Mouse (Mus musculus): ENCODE data around the gene Nphs1. TPM values are rescaled to one million over a fixed set of nuclear protein-coding genes. Genes with fewer than 3 reads are reported as not detected.
A peak's percentile ranks its signal among the peaks of the same experiment; 100 is the strongest.

Nphs1 gene
- under 1 TPM; 0.35 to 0.53 TPM for total RNA-seq (2021)
- long read RNA-seq, experiment 1, partial matches to known transcripts, result 0 of 1 reads
- long read RNA-seq, experiment 1, other reads (novel, unspliced or antisense), result 1 of 1 reads
- long read RNA-seq, experiment 2, result 0 reads

DNA sequence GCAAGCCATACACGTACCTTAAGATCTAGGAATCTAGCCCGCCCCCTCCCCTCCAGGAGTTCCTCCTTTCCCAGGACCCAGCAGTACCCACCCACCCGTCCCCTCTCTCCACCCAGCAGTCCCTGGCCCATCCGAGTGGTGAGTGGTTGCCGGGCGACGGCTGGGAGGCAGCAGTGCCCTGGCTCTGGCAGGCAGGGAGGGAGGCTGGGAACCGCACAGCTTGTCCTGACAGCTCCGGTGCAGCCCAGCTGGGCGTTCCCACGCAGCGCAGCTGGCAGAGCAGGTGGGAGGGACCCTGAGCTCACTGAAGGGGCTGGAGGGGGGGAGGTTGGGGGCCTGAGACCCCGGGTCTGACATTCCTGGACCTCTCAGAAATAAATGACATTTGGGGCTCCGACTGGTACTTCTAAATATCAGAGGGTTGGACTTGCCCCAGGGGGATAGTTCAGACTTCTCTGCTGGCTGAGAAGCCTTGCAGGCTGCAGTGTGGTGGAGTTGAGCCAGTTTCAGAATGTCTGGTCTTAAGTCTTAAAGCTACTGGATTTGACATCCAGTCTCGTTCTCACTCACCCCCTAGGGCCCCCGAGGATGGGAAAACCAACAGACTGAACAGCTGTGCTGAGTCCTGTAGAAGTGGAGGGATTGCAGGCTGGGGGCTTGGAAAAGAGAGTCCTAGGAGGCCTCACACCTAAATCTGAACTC lies at the start of gene Nphs1, which contains the start of gene Kirrel2:
Nphs1 (plus strand) TSS at position 687 of the 702 bp plus-strand sequence.
Kirrel2 (minus strand) TSS at position 62 of the 702 bp plus-strand sequence.
- peak; percentile 73 to 86 for DNase-seq (ENCODE audit: low spot score in 2 of 2)
- intact Hi-C loops (cut with DNase I), result no loop called here

GRCm38 (mm10) chr7:30408639-30409038 lies 49.5 kb upstream of the Nphs1 start:
- no peak for DNase-seq (ENCODE audit: low spot score in 2 of 2)

GRCm38 (mm10) chr7:30409789-30410188 lies 48.3 kb upstream of the Nphs1 start:
- intact Hi-C loops (cut with DNase I), result no loop called here
- DNase-seq (ENCODE audit: low spot score in 2 of 2), result no peak

More at GRCm38 (mm10) chr7:30408639-30409038, 49.5 kb upstream of the Nphs1 start:
- intact Hi-C loops (cut with DNase I), result no loop called here

GRCm38 (mm10) chr7:30411023-30411422 lies 47.1 kb upstream of the Nphs1 start:
- DNase-seq (ENCODE audit: low spot score in 2 of 2), result no peak
- intact Hi-C loops (cut with DNase I), result no loop called here

DNA sequence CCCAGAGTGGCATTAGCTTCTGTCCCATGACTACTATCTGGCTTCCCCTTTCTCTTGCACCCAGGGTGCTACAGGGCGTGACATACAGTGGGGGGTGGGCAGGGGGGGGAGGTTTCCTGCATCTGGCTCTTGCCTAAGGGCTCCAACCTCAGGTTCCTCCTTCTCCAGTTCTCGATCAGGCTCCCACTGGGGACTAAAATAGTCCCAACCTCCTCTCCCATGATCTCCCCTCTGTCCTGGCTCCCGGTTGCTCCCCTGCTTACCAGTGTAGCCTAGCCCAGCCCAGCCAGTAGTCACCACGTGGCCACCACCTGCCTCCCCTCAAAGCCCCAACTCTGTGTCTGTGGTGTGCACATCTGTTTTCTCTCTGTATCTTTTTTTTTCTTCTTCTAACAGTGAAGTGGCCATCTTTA lies 45.4 kb upstream of the Nphs1 start:
- no peak for DNase-seq (ENCODE audit: low spot score in 2 of 2)
- intact Hi-C loops (cut with DNase I), result no loop called here

DNA sequence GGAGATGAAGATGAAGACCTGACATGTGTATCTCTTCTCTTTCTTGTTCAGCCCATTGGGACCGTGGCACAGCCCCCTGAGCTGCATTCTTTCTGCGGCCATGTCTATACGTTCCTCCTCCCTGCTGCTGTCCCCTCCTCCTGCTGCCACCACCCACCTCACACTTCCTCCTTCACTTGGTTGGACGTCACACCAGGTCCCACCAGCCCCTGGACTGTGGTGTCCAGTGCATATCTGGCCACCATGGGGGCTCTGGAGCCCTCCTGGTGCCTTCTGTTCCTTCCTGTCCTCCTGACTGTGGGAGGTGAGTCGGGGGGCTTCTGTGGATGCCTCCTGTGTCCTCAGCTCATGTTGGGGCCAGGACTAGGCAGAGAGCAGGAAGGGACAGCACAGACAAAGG lies 44.5 kb upstream of the Nphs1 start, which contains the start of gene Tyrobp:
Tyrobp (plus strand) TSS at position 165 of the 400 bp plus-strand sequence.
- intact Hi-C loops (cut with DNase I), result no loop called here

DNA sequence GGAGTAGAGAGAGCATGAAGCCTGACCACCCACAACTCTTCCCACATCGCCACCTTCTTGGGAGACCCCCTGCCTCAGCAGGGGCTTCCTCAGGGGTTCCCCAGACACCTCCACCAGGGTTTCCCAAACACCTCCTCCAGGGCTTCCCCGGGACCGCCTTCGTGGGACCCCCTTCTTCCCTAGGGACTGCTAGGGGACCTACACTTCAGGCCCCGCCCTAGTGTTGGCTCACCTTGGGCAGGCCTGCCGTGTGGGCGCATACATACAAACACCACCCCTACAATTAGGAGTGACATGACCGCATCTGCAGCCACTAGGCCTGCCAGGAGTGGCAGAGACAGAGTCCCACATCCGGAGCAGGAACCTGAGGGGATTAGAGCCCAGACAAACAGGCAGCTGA lies 40.3 kb upstream of the Nphs1 start:
- DNase-seq (ENCODE audit: low spot score in 2 of 2), result no peak
- intact Hi-C loops (cut with DNase I), result no loop called here

More for the DNA sequence above, 44.5 kb upstream of the Nphs1 start, which contains the start of gene Tyrobp:
- DNase-seq (ENCODE audit: low spot score in 2 of 2), result no peak

GRCm38 (mm10) chr7:30419561-30420499 lies 38.3 kb upstream of the Nphs1 start, which contains the start of gene Hcst:
Gene Hcst, minus strand, starts transcription at chr7:30419854.
- intact Hi-C loops (cut with DNase I), result no loop called here

DNA sequence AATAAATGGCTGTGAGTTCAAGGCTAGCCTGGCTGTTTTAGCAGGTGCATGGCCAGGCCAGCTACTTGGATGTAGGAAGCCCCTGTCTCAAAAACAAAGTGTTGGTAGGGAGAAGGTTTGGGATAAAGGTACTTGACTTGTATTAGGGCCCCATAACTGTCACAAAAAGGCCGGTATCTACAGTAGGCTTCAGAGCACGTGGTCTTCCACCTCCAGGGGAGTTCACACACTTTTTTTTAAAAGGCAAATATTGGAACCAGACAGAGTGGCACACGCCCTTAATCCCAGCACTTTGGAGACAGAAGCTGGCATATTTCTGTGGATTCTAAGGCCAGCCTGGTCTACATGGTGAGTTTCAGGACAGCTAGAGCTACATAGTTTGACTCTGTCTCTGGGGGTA lies 37.4 kb upstream of the Nphs1 start:
- intact Hi-C loops (cut with DNase I), result no loop called here

More at GRCm38 (mm10) chr7:30419561-30420499, 38.3 kb upstream of the Nphs1 start, which contains the start of gene Hcst:
- DNase-seq (ENCODE audit: low spot score in 2 of 2), result no peak

GRCm38 (mm10) chr7:30421175-30421889 lies 36.8 kb upstream of the Nphs1 start, which contains the start of gene Nfkbid:
Gene Nfkbid, plus strand, starts transcription at chr7:30421732.
- peak in 1 of 2 experiments; percentile 59 for DNase-seq (ENCODE audit: low spot score in 2 of 2)
- intact Hi-C loops (cut with DNase I), result no loop called here

More for the DNA sequence above, 37.4 kb upstream of the Nphs1 start:
- no peak for DNase-seq (ENCODE audit: low spot score in 2 of 2)

- DNase-seq (ENCODE audit: low spot score in 2 of 2), result peak; percentile 93 to 96
- intact Hi-C loops (cut with DNase I), result no loop called here
These were observed 36.2 kb upstream of the Nphs1 start for GRCm38 (mm10) chr7:30421890-30422435.

DNA sequence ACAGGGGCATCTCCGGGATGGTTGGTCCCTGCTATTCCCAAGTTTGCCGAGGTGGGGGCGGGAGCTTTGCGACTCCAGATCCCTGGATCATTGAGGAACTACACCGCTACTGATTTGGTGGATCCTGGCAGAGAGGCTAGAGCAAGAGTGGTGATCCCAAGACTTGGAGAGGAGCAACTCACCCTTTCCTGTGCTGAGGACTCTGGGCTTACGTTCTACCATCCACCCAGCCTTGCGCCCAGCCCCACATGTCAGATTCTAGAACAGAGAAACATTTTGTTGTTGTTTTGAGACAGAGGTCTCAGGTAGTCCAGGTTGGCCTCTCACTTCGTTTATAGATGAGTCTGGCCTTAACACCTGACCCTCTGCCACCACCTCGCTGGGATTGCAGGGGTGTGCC lies 35.6 kb upstream of the Nphs1 start:
- no peak for DNase-seq (ENCODE audit: low spot score in 2 of 2)
- intact Hi-C loops (cut with DNase I), result no loop called here

- DNase-seq (ENCODE audit: low spot score in 2 of 2), result peak in 1 of 2 experiments; percentile 59
- intact Hi-C loops (cut with DNase I), result no loop called here
These were observed 35.0 kb upstream of the Nphs1 start for GRCm38 (mm10) chr7:30423071-30423641.

GRCm38 (mm10) chr7:30429327-30429726 lies 28.8 kb upstream of the Nphs1 start:
- no peak for DNase-seq (ENCODE audit: low spot score in 2 of 2)
- intact Hi-C loops (cut with DNase I), result no loop called here

GRCm38 (mm10) chr7:30430191-30430590 lies 27.9 kb upstream of the Nphs1 start:
- intact Hi-C loops (cut with DNase I), result loop anchor here (2.0 to 5.0 kb wide), 2 partner anchors 57 to 83 kb away; no protein-coding TSS in a partner anchor
- no peak for DNase-seq (ENCODE audit: low spot score in 2 of 2)

DNA sequence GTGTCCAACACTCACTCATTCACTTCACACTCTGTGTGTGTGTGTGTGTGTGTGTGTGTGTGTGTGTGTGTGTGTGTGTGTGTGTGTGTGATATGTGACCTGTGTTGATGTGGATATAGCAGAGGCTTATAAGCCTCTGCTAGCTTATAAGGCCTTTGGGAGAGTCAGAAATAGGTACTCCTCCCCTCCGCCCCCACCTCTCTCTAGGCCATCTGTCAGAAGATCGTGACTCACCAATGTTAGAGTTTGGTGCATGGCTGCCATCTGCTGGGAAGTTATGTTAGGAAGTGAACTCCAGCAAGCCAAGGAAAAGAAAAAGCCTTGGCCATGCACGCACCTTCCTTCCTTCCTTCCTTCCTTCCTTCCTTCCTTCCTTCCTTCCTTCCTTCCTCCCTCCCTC lies 26.3 kb upstream of the Nphs1 start:
- intact Hi-C loops (cut with DNase I), result loop anchor here (2.0 to 5.0 kb wide), 2 partner anchors 59 to 84 kb away; no protein-coding TSS in a partner anchor
- peak; percentile 91 to 93 for DNase-seq (ENCODE audit: low spot score in 2 of 2)

- DNase-seq (ENCODE audit: low spot score in 2 of 2), result no peak
- intact Hi-C loops (cut with DNase I), result loop anchor here (5.0 kb wide), 1 partner anchor 87 kb away; no protein-coding TSS in a partner anchor
These were observed 23.9 kb upstream of the Nphs1 start for GRCm38 (mm10) chr7:30434238-30434637.

GRCm38 (mm10) chr7:30434701-30435100 lies 23.4 kb upstream of the Nphs1 start:
- no peak for DNase-seq (ENCODE audit: low spot score in 2 of 2)
- intact Hi-C loops (cut with DNase I), result loop anchor here (5.0 kb wide), 1 partner anchor 87 kb away; no protein-coding TSS in a partner anchor
